8 mouse cellular contexts compared by ENCODE assay signal in the genomic region with DNA sequence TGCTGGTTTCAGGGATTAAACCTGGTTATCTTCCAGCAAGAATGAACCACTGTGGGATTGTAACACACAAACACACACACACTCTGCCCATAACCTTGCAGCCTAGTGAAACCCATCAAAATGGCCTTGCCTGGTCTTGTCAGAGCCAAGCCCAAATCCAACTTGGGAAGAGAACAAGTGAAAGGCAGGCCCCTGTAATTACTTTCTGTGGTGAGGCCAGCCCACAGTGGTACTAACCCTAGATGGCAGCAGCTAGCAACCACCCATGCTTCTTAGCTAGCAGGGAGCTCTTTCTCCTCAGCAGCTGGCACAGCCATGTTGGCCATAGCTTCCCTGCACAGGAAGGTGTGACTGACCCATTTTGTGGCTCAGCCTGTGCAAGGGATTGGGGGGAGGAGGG. TPM values are rescaled to one million over a fixed set of nuclear protein-coding genes. Genes with fewer than 3 reads are reported as not detected.
DNase-seq lines count a peak whose midpoint lies in the region; ATAC-seq and TF ChIP-seq lines count a peak whose summit lies in the region.

No protein-coding gene starts in this region.

- H3K27me3 ChIP-seq in CH12.LX (replicated peaks) = no peaks in the 10 kb centered on the region
- no peaks in the 10 kb centered on the region for H3K27me3 ChIP-seq in hindbrain, embryonic 12.5 days

- DNase-seq in kidney, adult 11 months = peak; percentile 28
- DNase-seq in kidney, adult 8-10 months = no peak
- DNase-seq in CH12.LX (ENCODE audit: extremely low read depth) = peak; percentile 58
- DNase-seq in embryo, embryonic 11 days = peak; percentile 34
- peak; percentile 61 for DNase-seq in thymus, postnatal 4 days
- no peak for DNase-seq in left cerebral cortex, adult 9 months (ENCODE audit: low spot score in 2 of 2)

- H3K4me3 ChIP-seq in CH12.LX (replicated peaks in 1 of 3; ENCODE audit: low read depth in 2 of 3, low read length in 2 of 3, poor library complexity in 1 of 3) = peak overlapping the region in 1 of 3 experiments; percentile 28
- no peak overlapping the region for H3K4me3 ChIP-seq in hindbrain, embryonic 12.5 days

- no peaks in the 10 kb centered on the region for H3K79me2 ChIP-seq in CH12.LX (replicated peaks; ENCODE audit: control insufficient read depth, extremely low read depth, insufficient read depth, poor library complexity, severe bottlenecking)

- peak in 1 of 2 experiments; percentile 61; a peak in 2 of 4 replicates for TF ChIP-seq CTCF in CH12.LX (conservative IDR thresholded peaks at IDR 0.05 in 1 of 2, IDR thresholded peaks at IDR 0.05 in 1 of 2; ENCODE audit: low read depth in 2 of 2, low read length in 2 of 2)

- dilution Hi-C loops in CH12.LX (cut with MboI; ENCODE audit: extremely low pct_ligation_motif_present, extremely low pct_unique_long_range_greater_than_20kb, low sequenced_read_pairs) = no loop called here

- H3K9ac ChIP-seq in CH12.LX (ENCODE audit: insufficient read depth, low read depth) = peak overlapping the region; percentile 24; the same call in 1 of the 2 replicates
- H3K9ac ChIP-seq in hindbrain, embryonic 12.5 days = no peak overlapping the region

- peaks cover 34 to 64% of the 10 kb centered on the region in 2 experiments for H3K36me3 ChIP-seq in CH12.LX (replicated peaks in 1 of 2; ENCODE audit: control insufficient read depth in 1 of 2, insufficient read depth in 1 of 2, low read length in 1 of 2)
- peaks cover 54% of the 10 kb centered on the region for H3K36me3 ChIP-seq in hindbrain, embryonic 12.5 days

- peaks cover 22 to 64% of the 10 kb centered on the region in 2 experiments for H3K4me1 ChIP-seq in CH12.LX (ENCODE audit: control insufficient read depth in 1 of 2, insufficient read depth in 2 of 2)
- H3K4me1 ChIP-seq in hindbrain, embryonic 12.5 days = peaks cover 11% of the 10 kb centered on the region

- in situ Hi-C loops in CH12.LX (cut with MboI; ENCODE audit: low pct_ligation_motif_present, low pct_unique_long_range_greater_than_20kb, low sequenced_read_pairs) = loop anchor here (10.0 to 25.0 kb wide), 4 partner anchors 192 to 474 kb away; partner anchors contain the start of genes Aph1b, Ciao2a, Gm10647 and Lactb

- no peaks in the 10 kb centered on the region for H3K9me3 ChIP-seq in CH12.LX (replicated peaks; ENCODE audit: low read length)
- H3K9me3 ChIP-seq in hindbrain, embryonic 12.5 days (replicated peaks) = no peaks in the 10 kb centered on the region

- TF ChIP-seq RAD21 in CH12.LX (IDR thresholded peaks at IDR 0.05; ENCODE audit: low read depth, low read length) = peak; percentile 53

- H3K4me2 ChIP-seq in CH12.LX (ENCODE audit: insufficient read depth, low read depth, poor library complexity, severe bottlenecking) = peak overlapping the region; percentile 73
- H3K4me2 ChIP-seq in hindbrain, embryonic 12.5 days (replicated peaks) = no peak overlapping the region

- H3K27ac ChIP-seq in CH12.LX (ENCODE audit: insufficient read depth, low read depth) = peak overlapping the region; percentile 95
- H3K27ac ChIP-seq in hindbrain, embryonic 12.5 days = peak overlapping the region; percentile 94

- ATAC-seq in hindbrain, embryonic 12.5 days (ENCODE audit: low FRiP score) = no peak
- ATAC-seq in megakaryocyte progenitor cell, adult 5-6 weeks (replicated peaks; ENCODE audit: poor library complexity) = peak; percentile 13; the same call in 1 of the 2 replicates

- 0 out of 2 replicates have a peak, but pooled peaks have one; percentile 13 for TF ChIP-seq EP300 in CH12.LX (IDR thresholded peaks at IDR 0.05; ENCODE audit: low read length)

- peak; percentile 22; the same call in 1 of the 2 replicates for TF ChIP-seq POLR2A in CH12.LX (IDR thresholded peaks at IDR 0.05; ENCODE audit: low read depth, low read length)

TF ChIP-seq in CH12.LX, 34 proteins besides CTCF, POLR2A, EP300 and RAD21:
- no peak for TF ChIP-seq JUND (conservative IDR thresholded peaks at IDR 0.05; ENCODE audit: low read depth, low read length)
- TF ChIP-seq ELF1 (IDR thresholded peaks at IDR 0.05; ENCODE audit: low read depth, low read length) = no peak
- no peak for TF ChIP-seq USF1 (IDR thresholded peaks at IDR 0.05; ENCODE audit: low read depth, low read length)
- TF ChIP-seq ZNF384 (IDR thresholded peaks at IDR 0.05; ENCODE audit: low read depth, low read length) = no peak
- no peak for TF ChIP-seq UBTF (IDR thresholded peaks at IDR 0.05; ENCODE audit: low read depth, low read length)
- TF ChIP-seq MEF2A (IDR thresholded peaks at IDR 0.05; ENCODE audit: borderline replicate concordance, low read depth, low read length) = peak; percentile 65; the same call in 1 of the 2 replicates
- TF ChIP-seq PAX5 (IDR thresholded peaks at IDR 0.05; ENCODE audit: low read length) = no peak
- 0 out of 2 replicates have a peak, but pooled peaks have one; percentile 29 for TF ChIP-seq MYC (IDR thresholded peaks at IDR 0.05; ENCODE audit: low read depth, low read length)
- TF ChIP-seq CHD1 (IDR thresholded peaks at IDR 0.05; ENCODE audit: low read depth, low read length) = 0 out of 2 replicates have a peak, but pooled peaks have one; percentile 85
- TF ChIP-seq GABPA (IDR thresholded peaks at IDR 0.05; ENCODE audit: insufficient replicate concordance, low read depth, low read length) = no peak
- no peak for TF ChIP-seq CHD2 (IDR thresholded peaks at IDR 0.05; ENCODE audit: low read length)
- TF ChIP-seq ZKSCAN1 (IDR thresholded peaks at IDR 0.05; ENCODE audit: borderline replicate concordance, low read depth, low read length) = no peak
- peak; percentile 37; the same call in 1 of the 2 replicates for TF ChIP-seq MAZ (IDR thresholded peaks at IDR 0.05; ENCODE audit: low read depth, low read length)
- TF ChIP-seq ZMIZ1 (IDR thresholded peaks at IDR 0.05; ENCODE audit: low read depth, low read length) = no peak; the same call in 1 of the 2 replicates
- TF ChIP-seq RCOR1 (conservative IDR thresholded peaks at IDR 0.05; ENCODE audit: low read depth, low read length) = no peak; the same call in 1 of the 2 replicates
- TF ChIP-seq ETS1 (conservative IDR thresholded peaks at IDR 0.05; ENCODE audit: low read depth, low read length) = no peak
- TF ChIP-seq JUN (IDR thresholded peaks at IDR 0.05; ENCODE audit: insufficient read depth, low read depth, low read length) = no peak
- 0 out of 2 replicates have a peak, but pooled peaks have one; percentile 23 for TF ChIP-seq NRF1 (IDR thresholded peaks at IDR 0.05; ENCODE audit: low read depth, low read length)
- TF ChIP-seq KAT2A (IDR thresholded peaks at IDR 0.05; ENCODE audit: insufficient replicate concordance, low read length) = no peak
- TF ChIP-seq IRF4 (IDR thresholded peaks at IDR 0.05; ENCODE audit: low read depth, low read length) = peak; percentile 82
- TF ChIP-seq POLR2AphosphoS2 (IDR thresholded peaks at IDR 0.05; ENCODE audit: low read depth, low read length) = no peak
- TF ChIP-seq TBP (conservative IDR thresholded peaks at IDR 0.05; ENCODE audit: low read depth, low read length) = no peak
- TF ChIP-seq E2F4 (IDR thresholded peaks at IDR 0.05; ENCODE audit: insufficient replicate concordance, low read depth, low read length) = no peak
- peak; percentile 53 for TF ChIP-seq SMC3 (IDR thresholded peaks at IDR 0.05; ENCODE audit: low read depth, low read length)
- no peak for TF ChIP-seq ZC3H11A (IDR thresholded peaks at IDR 0.05; ENCODE audit: low read depth, low read length)
- TF ChIP-seq USF2 (conservative IDR thresholded peaks at IDR 0.05; ENCODE audit: low read depth, low read length) = no peak
- 0 out of 2 replicates have a peak, but pooled peaks have one; percentile 30 for TF ChIP-seq BHLHE40 (IDR thresholded peaks at IDR 0.05; ENCODE audit: low read depth, low read length)
- TF ChIP-seq MAFK (IDR thresholded peaks at IDR 0.05; ENCODE audit: insufficient replicate concordance, low read length) = 0 out of 2 replicates have a peak, but pooled peaks have one; percentile 38
- 0 out of 2 replicates have a peak, but pooled peaks have one; percentile 55 for TF ChIP-seq SIN3A (IDR thresholded peaks at IDR 0.05; ENCODE audit: low read length)
- TF ChIP-seq TCF12 (IDR thresholded peaks at IDR 0.05; ENCODE audit: low read depth, low read length) = no peak
- 0 out of 2 replicates have a peak, but pooled peaks have one; percentile 18 for TF ChIP-seq HCFC1 (IDR thresholded peaks at IDR 0.05; ENCODE audit: low read depth, low read length)
TF ChIP-seq in CH12.LX: peak in this region for 11.

RNA-seq across cellular contexts. Expression of gene Fbxl22, which starts 1.2 kb away (rescaled TPM):
- 0.34 and 0.63 TPM in 2 replicates for total RNA-seq in CH12.LX (2012; rRNA removed)
- 0.05 and 0.19 TPM in 2 replicates for total RNA-seq in CH12.LX (2014; rRNA removed)
- 0.18 and 0.21 TPM in 2 replicates for polyA plus RNA-seq in CH12.LX (2012; ENCODE audit: insufficient read length, low read depth)
- 1.9 and 2.8 TPM in 2 replicates for polyA plus RNA-seq in hindbrain, embryonic 12.5 days (2016; fragmentation: Nextera tagmentation; extraction: Ambion mirVana)
- 0.68 and 0.74 TPM in 2 replicates for total RNA-seq in megakaryocyte progenitor cell, adult 5-6 weeks (2015)
- 0.37 and 0.88 TPM in 2 replicates for total RNA-seq in megakaryocyte progenitor cell, adult 5-6 weeks (2017)

Comparison
In these comparisons a context has a peak if more than half of its experiments do, and no peak if none do; other contexts are left out.
1. DNase-seq: peak in kidney, adult 11 months (single experiment), CH12.LX (single experiment), embryo, embryonic 11 days (single experiment) and thymus, postnatal 4 days (single experiment); none in kidney, adult 8-10 months (0 of 2) and left cerebral cortex, adult 9 months (0 of 2).